Mouse (Mus musculus): ENCODE results near the gene Klhl21. TPM values are rescaled to one million over a fixed set of nuclear protein-coding genes. Genes with fewer than 3 reads are reported as not detected.
A peak's percentile ranks its signal among the peaks of the same experiment; 100 is the strongest.

The Klhl21 gene
- total and polyA plus RNA-seq, 3 experiments = 50.4 to 93.5 (median 69.9) TPM

DNA sequence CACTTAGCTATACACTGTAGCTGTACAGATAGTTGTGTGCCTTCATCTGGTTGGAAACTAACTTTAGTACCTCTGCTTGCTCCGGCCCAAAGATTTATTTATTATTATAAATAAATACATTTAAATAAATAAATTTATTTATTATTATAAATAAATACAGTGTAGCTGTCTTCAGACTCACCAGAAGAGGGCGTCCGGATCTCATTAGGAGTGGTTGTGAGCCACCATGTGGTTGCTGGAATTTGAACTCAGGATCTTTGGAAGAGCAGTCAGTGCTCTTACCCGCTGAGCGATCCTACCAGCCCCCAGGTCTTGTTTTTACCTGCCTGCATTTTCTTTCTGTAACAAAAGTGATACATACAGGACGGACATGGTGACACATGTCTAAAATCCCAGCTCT is 2.5 kb upstream of the Klhl21 start:
- no peak overlapping the region for H3K9ac ChIP-seq (ENCODE audit: low read depth, low read length)
- 84% methylated on average over 6 of the region's 6 CpGs for WGBS
- no peak overlapping the region for H3K4me3 ChIP-seq
- H3K27ac ChIP-seq = no peak overlapping the region
- H3K36me3 ChIP-seq (ENCODE audit: control insufficient read depth, insufficient read depth, low read length) = no peaks in the 10 kb centered on the region
- peaks cover 8% of the 10 kb centered on the region for H3K4me1 ChIP-seq (ENCODE audit: control insufficient read depth, insufficient read depth, low read length)
- intact Hi-C loops (cut with DNase I) = no loop called here
- H3K27me3 ChIP-seq (ENCODE audit: control insufficient read depth, insufficient read depth, low read length) = no peaks in the 10 kb centered on the region
- H3K79me2 ChIP-seq (replicated peaks; ENCODE audit: control insufficient read depth, insufficient read depth, low read length) = no peaks in the 10 kb centered on the region; the same call in 1 of the 2 replicates
- TF ChIP-seq EP300 (IDR thresholded peaks at IDR 0.05; ENCODE audit: insufficient read depth, low read depth, low read length) = no peak
- no peak for TF ChIP-seq POLR2A (IDR thresholded peaks at IDR 0.05; ENCODE audit: insufficient read depth, low read depth, low read length)
- TF ChIP-seq CTCF (IDR thresholded peaks at IDR 0.05) = peak; percentile 65
- no peak for DNase-seq

DNA sequence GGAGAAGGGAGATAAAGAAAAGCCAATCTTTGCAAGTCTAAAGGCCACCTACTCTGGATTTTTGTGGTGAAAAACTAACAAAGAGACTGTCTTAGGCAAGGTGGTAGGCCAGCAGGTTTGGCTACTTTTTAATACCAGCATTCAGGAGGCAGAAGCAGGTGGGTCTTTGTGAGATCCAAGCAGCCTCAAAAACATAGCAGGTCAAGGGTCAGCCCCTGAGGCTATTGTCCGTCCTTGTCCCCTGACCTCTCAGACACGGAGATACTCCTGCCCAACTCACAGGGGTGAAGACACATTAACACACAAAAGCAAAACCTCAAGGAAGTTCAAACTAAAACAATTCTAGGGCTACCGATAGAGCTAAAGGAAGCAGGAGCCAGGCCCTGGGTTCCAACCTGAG is 1.8 kb upstream of the Klhl21 start:
- 65% methylated on average over 3 of the region's 3 CpGs for WGBS
- no peak overlapping the region for H3K4me3 ChIP-seq
- H3K79me2 ChIP-seq (replicated peaks; ENCODE audit: control insufficient read depth, insufficient read depth, low read length) = no peaks in the 10 kb centered on the region; the same call in 1 of the 2 replicates
- intact Hi-C loops (cut with DNase I) = loop anchor here (1.0 kb wide), 1 partner anchor 10 kb away; no protein-coding TSS in a partner anchor
- H3K27me3 ChIP-seq (ENCODE audit: control insufficient read depth, insufficient read depth, low read length) = no peaks in the 10 kb centered on the region
- no peak for DNase-seq
- H3K27ac ChIP-seq = peak overlapping the region; percentile 98
- H3K36me3 ChIP-seq (ENCODE audit: control insufficient read depth, insufficient read depth, low read length) = no peaks in the 10 kb centered on the region; the same call in 1 of the 2 replicates
- H3K4me1 ChIP-seq (ENCODE audit: control insufficient read depth, insufficient read depth, low read length) = peaks cover 10% of the 10 kb centered on the region
- TF ChIP-seq POLR2A (IDR thresholded peaks at IDR 0.05; ENCODE audit: insufficient read depth, low read depth, low read length) (no peak), EP300 (IDR thresholded peaks at IDR 0.05; ENCODE audit: insufficient read depth, low read depth, low read length) (no peak)
- H3K9ac ChIP-seq (ENCODE audit: low read depth, low read length) = no peak overlapping the region

DNA sequence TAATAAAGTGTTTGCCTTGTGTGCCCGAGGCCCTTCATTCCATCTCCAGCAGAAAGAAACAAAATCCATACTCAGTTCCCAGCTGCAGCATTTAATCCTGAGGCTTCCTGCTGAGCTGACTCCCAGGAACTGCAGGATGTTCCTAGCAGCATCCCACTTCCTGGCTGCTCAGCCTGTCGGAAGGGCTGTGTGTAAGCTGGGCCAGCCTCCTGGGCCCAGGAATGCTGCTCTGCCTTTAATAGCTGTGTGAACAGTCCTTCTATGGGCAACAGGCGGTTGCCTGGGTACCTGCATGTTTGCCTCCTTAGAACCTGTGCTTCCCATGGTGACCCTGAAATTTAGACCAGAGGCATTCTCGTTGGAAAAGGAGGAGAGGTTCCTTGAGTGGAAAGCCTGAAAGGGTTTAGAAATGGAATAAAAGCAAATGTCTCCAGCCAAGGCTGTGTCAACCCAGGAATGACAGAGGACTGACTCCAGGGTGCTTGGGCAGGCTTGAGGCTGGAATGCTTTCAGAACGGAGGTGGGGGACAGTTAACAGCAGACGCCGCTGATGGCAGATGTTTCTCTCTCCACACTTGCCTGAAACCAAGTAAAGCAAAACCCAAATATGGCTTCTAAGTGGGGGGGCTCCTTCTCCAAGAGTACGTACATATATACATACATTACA is 989 bp upstream of the Klhl21 start:
- TF ChIP-seq POLR2A (IDR thresholded peaks at IDR 0.05; ENCODE audit: insufficient read depth, low read depth, low read length) (0 out of 2 replicates have a peak, but pooled peaks have one; percentile 50), CTCF (IDR thresholded peaks at IDR 0.05) (no peak), EP300 (IDR thresholded peaks at IDR 0.05; ENCODE audit: insufficient read depth, low read depth, low read length) (0 out of 2 replicates have a peak, but pooled peaks have one; percentile 16)
- H3K36me3 ChIP-seq (ENCODE audit: control insufficient read depth, insufficient read depth, low read length) = peaks cover under 1% of the 10 kb centered on the region
- peak; percentile 57 to 58 for DNase-seq
- 10% methylated on average over 8 of the region's 8 CpGs for WGBS
- peaks cover 14% of the 10 kb centered on the region for H3K4me1 ChIP-seq (ENCODE audit: control insufficient read depth, insufficient read depth, low read length)
- peak overlapping the region; percentile 88 for H3K4me3 ChIP-seq
- intact Hi-C loops (cut with DNase I) = loop anchor here (1.0 kb wide), 1 partner anchor 10 kb away; no protein-coding TSS in a partner anchor
- H3K79me2 ChIP-seq (replicated peaks; ENCODE audit: control insufficient read depth, insufficient read depth, low read length) = peaks cover 3% of the 10 kb centered on the region; the same call in 1 of the 2 replicates
- no peaks in the 10 kb centered on the region for H3K27me3 ChIP-seq (ENCODE audit: control insufficient read depth, insufficient read depth, low read length)
- peak overlapping the region; percentile 72 for H3K9ac ChIP-seq (ENCODE audit: low read depth, low read length)
- peak overlapping the region; percentile 98 for H3K27ac ChIP-seq

DNA sequence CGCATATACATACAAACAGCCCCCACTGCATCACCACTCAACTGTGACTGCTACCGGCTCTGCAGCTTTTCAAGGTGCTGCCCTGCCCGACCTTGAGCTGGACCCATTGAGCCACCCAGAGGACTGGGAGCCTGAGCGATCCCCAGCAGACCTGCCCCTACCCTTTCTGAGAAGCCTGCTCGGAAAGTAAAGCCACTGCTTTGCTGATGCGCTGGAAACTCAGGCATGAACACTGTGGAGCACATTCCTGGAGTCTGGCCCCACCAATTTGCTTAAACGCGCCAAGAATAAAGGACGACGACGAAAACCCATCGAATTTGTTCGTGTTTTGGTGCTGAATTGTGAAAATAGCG is 479 bp upstream of the Klhl21 start:
- peak overlapping the region; percentile 98 for H3K27ac ChIP-seq
- H3K4me1 ChIP-seq (ENCODE audit: control insufficient read depth, insufficient read depth, low read length) = peaks cover 17% of the 10 kb centered on the region
- WGBS = under 1% methylated on average over 14 of the region's 14 CpGs
- H3K36me3 ChIP-seq (ENCODE audit: control insufficient read depth, insufficient read depth, low read length) = peaks cover 4% of the 10 kb centered on the region
- DNase-seq = peak; percentile 50 to 61
- no peaks in the 10 kb centered on the region for H3K27me3 ChIP-seq (ENCODE audit: control insufficient read depth, insufficient read depth, low read length)
- H3K79me2 ChIP-seq (replicated peaks; ENCODE audit: control insufficient read depth, insufficient read depth, low read length) = peaks cover 3% of the 10 kb centered on the region; the same call in 1 of the 2 replicates
- intact Hi-C loops (cut with DNase I) = no loop called here
- H3K4me3 ChIP-seq = peak overlapping the region; percentile 88
- H3K9ac ChIP-seq (ENCODE audit: low read depth, low read length) = peak overlapping the region; percentile 72
- TF ChIP-seq POLR2A (IDR thresholded peaks at IDR 0.05; ENCODE audit: insufficient read depth, low read depth, low read length) (no peak), CTCF (IDR thresholded peaks at IDR 0.05) (no peak), EP300 (IDR thresholded peaks at IDR 0.05; ENCODE audit: insufficient read depth, low read depth, low read length) (no peak)

DNA sequence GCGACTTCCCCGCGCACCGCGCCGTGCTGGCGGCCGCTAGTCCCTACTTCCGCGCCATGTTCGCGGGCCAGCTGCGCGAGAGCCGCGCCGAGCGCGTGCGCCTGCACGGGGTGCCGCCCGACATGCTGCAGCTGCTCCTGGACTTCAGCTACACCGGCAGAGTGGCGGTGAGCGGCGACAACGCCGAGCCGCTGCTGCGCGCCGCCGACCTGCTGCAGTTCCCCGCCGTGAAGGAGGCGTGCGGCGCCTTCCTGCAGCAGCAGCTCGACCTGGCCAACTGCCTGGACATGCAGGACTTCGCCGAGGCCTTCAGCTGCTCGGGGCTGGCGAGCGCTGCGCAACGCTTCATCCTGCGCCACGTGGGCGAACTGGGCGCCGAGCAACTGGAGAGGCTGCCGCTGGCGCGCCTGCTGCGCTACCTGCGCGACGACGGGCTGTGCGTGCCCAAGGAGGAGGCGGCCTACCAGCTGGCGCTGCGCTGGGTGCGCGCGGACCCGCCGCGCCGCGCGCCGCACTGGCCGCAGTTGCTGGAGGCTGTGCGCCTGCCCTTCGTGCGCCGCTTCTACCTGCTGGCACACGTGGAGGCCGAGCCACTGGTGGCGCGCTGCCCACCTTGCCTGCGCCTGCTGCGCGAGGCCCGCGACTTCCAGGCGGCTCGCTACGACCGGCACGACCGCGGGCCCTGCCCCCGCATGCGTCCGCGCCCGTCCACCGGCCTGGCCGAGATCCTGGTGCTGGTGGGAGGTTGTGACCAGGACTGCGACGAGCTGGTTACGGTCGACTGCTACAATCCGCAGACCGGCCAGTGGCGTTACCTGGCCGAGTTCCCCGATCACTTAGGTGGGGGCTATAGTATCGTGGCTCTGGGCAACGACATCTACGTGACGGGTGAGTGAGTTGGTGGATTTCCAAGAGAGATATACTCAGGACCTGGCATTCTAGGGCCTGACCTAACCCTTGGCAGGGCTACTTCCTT is 761 bp downstream of the Klhl21 start:
- Histone ChIP-seq H3K27ac (peak overlapping the region; percentile 98), H3K79me2 (replicated peaks; ENCODE audit: control insufficient read depth, insufficient read depth, low read length) (peaks cover 3% of the 10 kb centered on the region; the same call in 1 of the 2 replicates), H3K4me3 (peak overlapping the region; percentile 88), H3K4me1 (ENCODE audit: control insufficient read depth, insufficient read depth, low read length) (peaks cover 17% of the 10 kb centered on the region), H3K27me3 (ENCODE audit: control insufficient read depth, insufficient read depth, low read length) (no peaks in the 10 kb centered on the region), H3K9ac (ENCODE audit: low read depth, low read length) (peak overlapping the region; percentile 90), H3K36me3 (ENCODE audit: control insufficient read depth, insufficient read depth, low read length) (peaks cover 4% of the 10 kb centered on the region)
- no peak for DNase-seq
- no peak for TF ChIP-seq CTCF (IDR thresholded peaks at IDR 0.05)
- no peak for TF ChIP-seq EP300 (IDR thresholded peaks at IDR 0.05; ENCODE audit: insufficient read depth, low read depth, low read length)
- TF ChIP-seq POLR2A (IDR thresholded peaks at IDR 0.05; ENCODE audit: insufficient read depth, low read depth, low read length) = no peak
- intact Hi-C loops (cut with DNase I) = loop anchor here (1.0 kb wide), 1 partner anchor 17 kb away; no protein-coding TSS in a partner anchor
- WGBS = under 1% methylated on average over 115 of the region's 115 CpGs
